Mouse (Mus musculus) embryo, embryonic 11 days (tissue): ENCODE data around the gene Mfsd9.
"Not testable (repeated sequence)": the region's sequence is repeated elsewhere in the genome, so short reads cannot be mapped to it uniquely, and the experiment has no call there.

Source experiments
- DNase-seq: peaks from one replicate; pipeline ENCODE4 v3.0.0-alpha.2; 2015

The Mfsd9 gene

GRCm38 (mm10) chr1:40776763-40777162, 13.7 kb downstream of the Mfsd9 start:
- DNase-seq = no peak

- DNase-seq = no peak
Observed at GRCm38 (mm10) chr1:40776102-40776501, 14.4 kb downstream of the Mfsd9 start.

GRCm38 (mm10) chr1:40774040-40774439, 16.4 kb downstream of the Mfsd9 start:
- no peak for DNase-seq

GRCm38 (mm10) chr1:40773234-40773633, 17.3 kb downstream of the Mfsd9 start:
- no peak for DNase-seq

- DNase-seq = no peak
Observed at GRCm38 (mm10) chr1:40771196-40771970, 19.1 kb downstream of the Mfsd9 start.

- no peak for DNase-seq
Observed at GRCm38 (mm10) chr1:40769331-40769894, 21.1 kb downstream of the Mfsd9 start.

GRCm38 (mm10) chr1:40768606-40769005, 21.9 kb downstream of the Mfsd9 start:
- DNase-seq = peak; percentile 72

GRCm38 (mm10) chr1:40767588-40767987, 22.9 kb downstream of the Mfsd9 start:
- DNase-seq = no peak

- DNase-seq = no peak
Observed at GRCm38 (mm10) chr1:40765521-40765920, 25.0 kb downstream of the Mfsd9 start.

- no peak for DNase-seq
Observed at GRCm38 (mm10) chr1:40764701-40765275, 25.7 kb downstream of the Mfsd9 start.

GRCm38 (mm10) chr1:40764042-40764441, 26.4 kb downstream of the Mfsd9 start:
- no peak for DNase-seq

- DNase-seq = no peak
Observed at GRCm38 (mm10) chr1:40759751-40760445, 30.6 kb downstream of the Mfsd9 start.

- DNase-seq = no peak
Observed at GRCm38 (mm10) chr1:40746089-40746488, 44.4 kb downstream of the Mfsd9 start.

- no peak for DNase-seq
Observed at GRCm38 (mm10) chr1:40740739-40741138, 49.7 kb downstream of the Mfsd9 start.

- DNase-seq = not testable (repeated sequence)
Observed at GRCm38 (mm10) chr1:40738246-40738645, 52.2 kb downstream of the Mfsd9 start.

- no peak for DNase-seq
Observed at GRCm38 (mm10) chr1:40737671-40738070, 52.8 kb downstream of the Mfsd9 start.

- DNase-seq = no peak
Observed at GRCm38 (mm10) chr1:40728636-40729035, 61.9 kb downstream of the Mfsd9 start.

GRCm38 (mm10) chr1:40727404-40727803, 63.1 kb downstream of the Mfsd9 start:
- DNase-seq = no peak

- no peak for DNase-seq
Observed at GRCm38 (mm10) chr1:40726051-40726450, 64.4 kb downstream of the Mfsd9 start.
